Mouse (Mus musculus) natural killer cell, adult 2 months (primary cell): ENCODE measurements around the gene AF067063.
"Not testable (repeated sequence)": the region's sequence is repeated elsewhere in the genome, so short reads cannot be mapped to it uniquely, and the experiment has no call there.

Experiments used
- DNase-seq, 2 experiments: peaks; one replicate each; pipeline ENCODE4 v3.0.0; 2022; ENCODE audit warnings: low spot score in 2 of 2

The AF067063 gene

DNA sequence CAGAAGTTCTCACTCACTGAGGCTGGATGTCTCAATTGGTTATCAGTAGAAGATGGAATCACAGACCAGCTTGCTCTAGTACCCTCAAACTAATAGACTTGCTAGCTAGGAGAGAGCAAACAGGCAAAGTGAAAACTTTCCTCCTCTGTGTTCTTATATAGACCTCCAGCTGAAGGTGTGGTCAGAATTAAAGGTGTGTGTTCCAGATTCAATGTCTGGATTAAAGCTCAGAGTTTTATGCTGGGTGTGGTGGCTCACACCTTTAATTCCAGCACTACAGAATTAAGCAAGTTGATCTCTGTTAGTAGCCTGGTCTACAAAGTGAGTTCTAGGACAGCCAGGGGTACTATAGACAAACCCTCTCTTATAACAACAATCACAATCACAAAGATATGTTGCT is at the start of gene AF067063:
TSS of gene AF067063 (minus strand) at position 101 of the 400 bp plus-strand sequence.
- not testable (repeated sequence) for DNase-seq

DNA sequence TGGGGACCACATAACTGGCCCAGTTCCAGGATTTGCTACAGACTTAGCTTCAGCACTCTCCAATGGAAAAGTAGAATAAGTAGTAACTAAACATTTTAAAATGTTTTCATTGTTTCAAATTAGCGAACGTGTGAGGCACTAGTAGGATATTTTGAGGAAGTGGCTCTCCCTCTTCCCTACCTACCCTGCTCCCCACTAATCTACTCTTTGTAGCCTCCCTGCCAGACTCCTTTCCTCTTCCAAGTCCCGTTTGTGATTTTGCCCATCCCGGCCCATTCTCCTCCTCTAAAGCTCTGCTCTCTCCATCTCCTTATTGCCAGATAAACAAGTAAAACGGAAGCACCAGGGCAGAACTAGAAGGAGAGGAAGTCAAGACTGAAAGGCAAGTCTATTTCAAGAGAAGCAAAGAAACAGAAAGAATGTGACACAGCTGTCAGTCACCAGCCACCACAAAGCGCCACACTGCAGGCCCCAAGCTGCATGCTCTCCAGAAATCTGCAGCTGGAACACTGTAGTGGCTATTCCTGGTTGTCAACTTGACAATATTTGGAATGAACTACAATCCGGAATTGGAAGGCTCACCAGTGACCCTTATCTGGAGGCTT is 34.5 kb upstream of the AF067063 start:
- not testable (repeated sequence) for DNase-seq

DNA sequence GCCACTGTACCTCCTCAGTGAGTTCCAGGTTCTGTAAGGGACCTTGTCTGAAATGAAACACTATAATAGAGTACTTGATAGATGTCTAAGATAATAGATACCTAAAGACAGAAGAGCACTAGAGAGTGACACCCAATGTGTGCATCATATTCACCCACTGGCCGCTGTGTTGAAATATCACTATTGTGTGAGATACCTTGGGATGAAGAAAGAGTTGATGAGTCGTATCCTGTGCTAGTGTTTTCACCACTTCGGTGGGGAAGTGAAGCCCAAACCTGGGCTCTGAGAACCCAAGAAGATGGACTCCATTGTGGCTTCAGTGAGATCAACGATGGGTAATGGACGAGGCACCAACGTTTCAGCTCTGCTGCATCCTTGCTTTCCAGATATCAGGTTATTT is 32.4 kb upstream of the AF067063 start:
- DNase-seq: not testable (repeated sequence)

DNA sequence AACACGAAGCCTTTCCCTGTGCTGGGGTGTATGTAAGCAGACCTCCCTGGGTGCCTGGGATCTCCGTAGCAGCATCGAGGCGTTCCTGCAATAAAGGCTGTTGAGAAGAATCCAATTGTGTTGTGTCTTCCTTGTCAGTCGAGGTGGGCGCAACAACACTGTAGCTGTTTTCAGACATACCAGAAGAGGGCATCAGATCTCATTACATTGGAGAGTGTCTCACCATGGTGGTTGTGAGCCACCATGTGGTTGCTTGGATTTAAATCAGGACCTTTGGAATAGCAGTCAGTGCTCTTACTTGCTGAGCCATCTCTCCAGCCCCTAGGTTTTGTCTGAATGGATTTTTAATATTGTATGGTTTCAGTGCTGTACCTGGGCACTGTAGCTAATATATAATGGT is 10.0 kb upstream of the AF067063 start:
- DNase-seq: not testable (repeated sequence)

DNA sequence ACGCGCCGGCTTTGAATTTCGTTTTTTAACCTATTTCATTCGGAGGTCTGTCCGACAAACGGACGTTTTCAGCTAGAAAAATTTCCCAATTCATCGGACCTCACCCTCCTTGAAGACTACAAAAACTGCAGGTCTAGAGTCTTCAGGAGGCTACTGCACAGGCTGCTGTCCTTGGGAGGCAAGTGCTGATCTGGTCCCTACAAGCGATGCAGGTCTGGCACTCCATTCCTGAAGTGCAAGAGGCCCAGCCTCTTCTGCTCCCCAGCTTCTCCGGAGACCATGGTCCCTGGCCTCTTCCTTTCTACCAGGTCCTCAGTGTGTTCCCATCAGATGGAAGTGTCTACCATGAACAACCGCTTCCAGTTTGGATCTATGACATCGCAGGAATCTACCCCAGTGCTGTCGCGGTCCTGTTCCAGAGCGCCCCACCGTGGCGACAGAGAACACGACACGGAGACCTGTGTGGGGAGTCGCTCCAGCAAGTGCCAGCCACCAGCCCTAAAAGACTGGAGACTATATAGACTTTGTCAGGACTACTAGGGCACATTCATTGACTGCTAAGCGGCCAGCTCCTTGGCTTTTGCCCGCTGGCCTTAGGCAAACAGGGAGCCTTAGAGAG is 7.8 kb upstream of the AF067063 start:
- peak; percentile 2 to 26 for DNase-seq

DNA sequence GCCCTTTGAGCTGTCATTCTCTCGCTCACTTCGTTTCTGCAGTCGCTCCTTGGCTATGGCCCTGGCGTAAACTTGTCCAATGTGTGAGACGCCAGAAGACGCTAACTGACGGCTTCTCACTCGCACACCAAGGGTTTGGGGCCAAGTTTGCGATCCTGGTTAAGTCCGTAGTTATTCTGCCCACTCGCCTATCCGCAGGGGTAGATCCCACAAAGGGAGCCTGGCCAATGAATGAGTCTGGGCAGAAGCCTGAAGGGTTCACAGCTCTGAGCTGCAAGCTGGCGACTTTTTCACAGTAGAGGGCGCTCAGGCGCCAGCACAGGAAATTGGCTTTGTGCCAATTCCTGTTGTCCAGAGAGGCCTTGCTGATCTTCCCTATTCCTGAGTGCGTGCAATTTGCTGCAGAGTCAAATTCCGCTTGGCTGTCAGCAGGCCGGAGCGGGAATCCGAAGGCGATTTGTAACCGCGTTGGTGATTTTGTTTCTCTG is 6.4 kb upstream of the AF067063 start:
- peak; percentile 2 to 11 for DNase-seq

DNA sequence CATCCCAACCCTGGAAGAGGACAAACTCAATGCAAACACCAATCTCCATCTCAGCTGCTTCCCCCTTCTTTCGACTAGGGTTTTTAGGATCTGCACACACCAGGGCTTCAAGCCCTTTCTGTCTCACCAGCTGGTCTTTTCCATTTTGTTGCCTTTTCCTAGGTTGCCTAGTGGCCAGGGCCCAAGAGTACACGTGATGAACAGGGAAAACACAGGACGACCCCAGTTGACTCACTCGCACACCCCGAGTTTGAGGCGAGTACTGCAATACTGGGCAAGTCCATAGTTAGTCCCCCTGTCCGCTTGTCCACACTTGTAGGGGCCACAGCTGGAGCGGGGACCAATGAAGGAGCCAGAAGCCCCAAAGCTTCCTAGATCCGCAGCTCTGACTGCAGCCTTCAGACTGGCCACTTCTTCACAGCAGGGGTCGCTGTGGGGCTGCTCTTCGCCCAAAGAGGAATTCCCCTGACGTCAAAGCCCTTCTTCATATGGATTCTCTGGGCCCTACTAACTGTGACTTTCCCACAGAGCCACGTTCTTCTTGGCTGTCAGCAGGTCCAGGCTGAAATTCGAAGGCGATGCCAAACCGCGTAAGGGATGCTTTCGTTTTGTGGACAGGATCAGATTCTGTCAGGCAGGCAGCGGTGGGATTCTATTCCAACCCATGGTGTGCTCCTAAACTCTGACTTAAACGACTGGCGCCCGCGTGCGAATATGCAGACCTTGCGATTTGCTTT is 5.5 kb upstream of the AF067063 start, which contains the start of gene D13Ertd608e:
TSS of gene D13Ertd608e (plus strand) at position 687 of the 737 bp plus-strand sequence.
- DNase-seq: peak; percentile 32 to 48

DNA sequence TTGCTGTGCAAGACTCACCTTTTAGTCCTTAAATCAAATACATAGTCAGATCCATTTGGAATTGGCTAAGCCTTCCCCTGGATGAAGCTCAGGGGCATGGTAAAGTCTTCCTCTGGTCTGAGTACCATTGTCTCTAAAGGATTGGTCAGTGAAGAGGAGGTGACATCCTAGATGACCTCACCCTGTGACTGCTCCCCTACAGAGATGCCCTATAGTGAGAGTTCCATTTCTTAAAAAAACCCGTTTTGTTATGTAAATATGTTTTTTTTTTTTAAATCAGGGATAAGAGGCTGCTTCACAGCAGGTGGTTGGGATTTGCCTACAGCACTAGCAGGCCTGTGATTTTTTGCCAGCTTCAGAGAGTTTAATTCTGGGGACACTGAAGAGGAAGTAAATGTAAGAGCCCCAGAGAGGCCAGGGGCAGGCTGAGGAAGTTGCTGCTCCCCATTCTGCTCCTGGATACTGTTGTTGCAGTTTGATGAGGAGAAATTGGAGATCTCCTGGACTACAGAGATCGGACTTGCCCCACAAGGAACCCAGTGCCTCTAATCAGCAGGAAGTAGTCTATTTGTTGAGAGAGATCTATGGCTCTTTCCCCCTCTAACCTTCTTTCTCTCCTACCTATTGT is 12.3 kb downstream of the AF067063 start:
- no peak for DNase-seq

DNA sequence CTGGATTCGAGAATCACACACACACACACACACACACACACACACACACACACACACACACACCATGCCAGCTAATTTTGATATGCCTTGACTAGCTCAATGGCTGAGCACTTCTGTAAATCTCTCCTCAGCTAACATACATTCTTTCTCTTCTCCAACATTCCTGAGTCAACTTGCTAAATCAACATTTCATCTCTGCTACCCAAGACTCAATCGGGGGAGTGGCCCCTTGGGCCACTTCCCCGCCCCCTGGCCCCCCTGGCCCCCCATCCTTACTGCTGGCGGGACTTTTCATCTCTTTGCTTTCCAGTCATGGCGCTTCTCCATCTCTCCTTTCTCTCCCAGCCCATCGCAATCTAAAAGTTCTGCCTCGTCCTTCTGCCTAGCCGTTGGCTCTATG is 13.2 kb downstream of the AF067063 start:
- no peak for DNase-seq

DNA sequence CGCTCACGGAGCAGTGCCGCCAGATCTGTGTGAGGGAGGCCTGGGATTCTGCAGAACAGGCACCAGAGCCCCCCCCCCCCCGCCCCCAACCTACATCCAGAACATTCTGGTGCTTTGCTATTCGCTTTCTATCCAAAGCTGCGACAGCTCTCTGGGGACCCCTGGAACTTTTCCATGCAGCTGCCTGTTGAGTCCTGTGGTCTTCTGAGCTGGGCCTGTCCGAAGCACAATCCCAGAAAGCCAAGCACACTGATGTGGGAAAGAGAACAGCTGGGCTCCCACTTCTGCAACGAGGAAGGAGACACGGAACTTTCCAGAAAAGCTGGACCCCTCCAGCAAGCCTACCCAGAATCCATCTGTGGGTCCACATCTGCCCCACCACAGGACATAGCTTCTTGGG is 20.0 kb downstream of the AF067063 start:
- no peak for DNase-seq

DNA sequence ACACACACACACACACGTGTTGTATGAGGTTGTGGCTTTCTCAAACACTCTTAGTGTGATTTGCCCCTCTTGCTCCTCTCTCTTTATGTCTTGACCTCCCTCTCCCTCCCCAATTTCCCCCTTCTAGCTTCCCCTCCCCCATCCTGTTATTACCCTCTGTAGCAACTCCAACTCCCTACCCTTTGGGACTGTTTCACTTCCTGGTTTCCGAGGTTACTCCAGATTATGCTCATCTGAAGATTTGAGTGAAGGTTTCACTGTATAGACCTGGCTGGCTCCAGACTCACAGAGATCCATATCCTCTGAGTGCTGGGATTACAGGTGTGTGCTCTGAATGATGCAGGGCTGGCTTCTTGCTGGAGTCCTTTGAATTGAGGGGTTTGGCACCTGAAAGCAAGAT is 21.1 kb downstream of the AF067063 start:
- DNase-seq: no peak

DNA sequence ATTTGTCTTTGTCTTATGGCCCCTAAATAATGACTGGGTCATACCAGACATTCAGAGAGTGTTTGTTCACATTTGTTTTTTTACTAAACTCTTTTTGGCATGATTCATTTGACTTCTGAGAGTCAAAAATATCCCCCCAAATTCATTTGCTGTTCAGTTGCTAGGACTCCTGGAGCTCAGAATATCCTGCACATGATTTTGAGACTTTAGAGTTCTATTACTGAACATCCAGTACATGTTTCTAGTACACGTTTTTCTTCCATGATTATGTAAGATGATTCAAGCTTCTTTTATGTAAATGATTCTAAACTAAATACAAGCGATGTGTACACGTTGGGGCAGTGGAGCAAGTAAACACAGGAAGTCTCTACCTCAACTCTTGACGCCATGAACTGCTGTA is 32.4 kb downstream of the AF067063 start:
- no peak for DNase-seq

DNA sequence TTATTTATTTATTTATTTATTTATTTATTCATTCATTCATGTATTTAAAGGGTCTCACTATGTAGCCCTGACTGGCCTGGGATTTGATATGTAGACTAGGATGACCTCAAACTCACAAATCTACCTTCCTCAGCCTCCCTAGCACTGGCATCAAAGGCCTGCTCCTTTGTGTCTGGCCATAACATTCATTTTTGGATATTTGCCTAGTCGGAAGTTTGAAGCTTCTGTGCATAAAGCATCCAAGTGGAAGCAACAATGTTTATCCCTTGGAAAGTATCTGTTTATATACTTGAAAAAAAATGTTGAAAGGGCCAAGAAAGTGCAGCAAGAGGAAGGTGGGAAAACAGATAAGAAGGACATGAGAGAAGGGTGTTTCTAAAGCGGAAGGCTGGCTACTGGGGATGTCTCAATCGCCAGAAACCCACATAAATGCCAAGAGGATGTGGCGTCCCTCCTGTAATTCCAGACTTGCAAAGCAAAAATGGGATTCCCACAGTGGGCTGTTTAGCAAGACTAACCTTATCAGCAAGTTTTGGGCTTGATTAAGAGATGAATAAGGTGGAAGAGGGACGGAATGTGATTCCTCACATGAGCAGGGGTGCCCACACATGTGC is 37.1 kb downstream of the AF067063 start:
- DNase-seq: no peak

DNA sequence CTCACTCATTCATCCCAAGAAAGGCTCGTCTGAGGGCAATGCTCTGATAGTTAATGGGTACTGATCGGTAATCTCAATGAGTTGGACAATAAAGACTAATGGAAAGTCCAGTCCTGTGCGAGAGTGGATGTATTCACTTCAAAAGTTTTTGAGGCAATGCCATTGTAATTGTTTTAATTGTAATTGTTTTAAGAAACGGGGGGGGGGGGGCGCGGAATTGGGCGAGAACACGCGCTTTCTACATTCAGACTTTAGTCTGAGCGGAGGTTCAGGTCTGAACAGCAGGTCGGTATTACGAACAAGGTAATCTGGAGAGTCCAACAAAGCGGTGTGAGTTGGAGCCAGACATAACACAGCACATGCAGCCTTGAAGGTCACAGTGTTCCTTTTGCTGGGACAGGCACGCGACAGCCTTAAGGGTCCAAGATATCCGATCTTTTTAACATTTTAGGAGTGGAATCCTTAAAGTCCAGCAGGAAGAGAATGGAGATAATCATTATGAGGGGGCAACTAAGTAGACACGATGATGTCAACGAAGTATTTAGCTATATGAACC is 38.4 kb downstream of the AF067063 start:
- DNase-seq: no peak

DNA sequence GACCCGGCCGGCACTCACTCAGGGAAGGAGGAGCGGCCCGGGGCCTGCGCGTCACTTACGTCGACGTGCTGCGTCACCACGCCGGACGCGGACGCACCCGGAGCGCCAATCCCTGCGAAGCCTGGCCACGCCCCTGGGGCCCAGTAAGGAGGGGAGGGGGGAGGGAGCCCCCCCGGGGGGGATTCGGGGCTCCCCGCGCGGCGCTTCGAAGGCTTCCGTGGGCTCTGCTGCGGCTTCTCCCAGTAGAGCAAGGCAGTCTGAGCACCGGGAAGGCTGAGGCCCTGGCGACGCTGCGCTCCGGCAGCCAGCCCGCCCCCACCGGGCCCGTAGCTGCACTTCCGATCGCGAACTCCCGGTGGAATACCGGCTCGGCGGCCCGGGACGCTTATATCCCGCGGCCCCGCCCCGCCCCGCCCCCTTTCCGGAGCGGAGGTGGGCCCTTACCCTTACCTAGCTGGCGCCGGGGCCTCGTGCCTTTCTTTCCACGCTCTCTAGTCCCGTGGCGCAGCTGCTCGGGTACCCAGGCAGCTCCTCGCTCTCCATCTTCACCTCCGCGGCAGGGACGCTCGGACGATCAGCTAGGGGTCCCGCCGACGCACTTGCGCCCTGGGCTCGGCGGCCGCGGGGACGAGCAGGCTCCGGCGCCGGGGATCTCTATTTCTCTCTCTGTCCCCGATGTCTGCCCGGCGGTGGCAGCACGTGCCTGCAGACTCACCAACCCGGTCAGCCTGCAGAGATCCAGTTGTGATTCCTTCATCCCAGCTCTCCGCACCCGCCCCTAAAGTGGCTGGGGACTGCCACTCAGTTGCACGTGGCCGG is 39.0 kb downstream of the AF067063 start, which contains the start of gene Zfp131:
TSS of gene Zfp131 (minus strand) at position 129 of the 819 bp plus-strand sequence.
- peak; percentile 84 to 90 for DNase-seq

DNA sequence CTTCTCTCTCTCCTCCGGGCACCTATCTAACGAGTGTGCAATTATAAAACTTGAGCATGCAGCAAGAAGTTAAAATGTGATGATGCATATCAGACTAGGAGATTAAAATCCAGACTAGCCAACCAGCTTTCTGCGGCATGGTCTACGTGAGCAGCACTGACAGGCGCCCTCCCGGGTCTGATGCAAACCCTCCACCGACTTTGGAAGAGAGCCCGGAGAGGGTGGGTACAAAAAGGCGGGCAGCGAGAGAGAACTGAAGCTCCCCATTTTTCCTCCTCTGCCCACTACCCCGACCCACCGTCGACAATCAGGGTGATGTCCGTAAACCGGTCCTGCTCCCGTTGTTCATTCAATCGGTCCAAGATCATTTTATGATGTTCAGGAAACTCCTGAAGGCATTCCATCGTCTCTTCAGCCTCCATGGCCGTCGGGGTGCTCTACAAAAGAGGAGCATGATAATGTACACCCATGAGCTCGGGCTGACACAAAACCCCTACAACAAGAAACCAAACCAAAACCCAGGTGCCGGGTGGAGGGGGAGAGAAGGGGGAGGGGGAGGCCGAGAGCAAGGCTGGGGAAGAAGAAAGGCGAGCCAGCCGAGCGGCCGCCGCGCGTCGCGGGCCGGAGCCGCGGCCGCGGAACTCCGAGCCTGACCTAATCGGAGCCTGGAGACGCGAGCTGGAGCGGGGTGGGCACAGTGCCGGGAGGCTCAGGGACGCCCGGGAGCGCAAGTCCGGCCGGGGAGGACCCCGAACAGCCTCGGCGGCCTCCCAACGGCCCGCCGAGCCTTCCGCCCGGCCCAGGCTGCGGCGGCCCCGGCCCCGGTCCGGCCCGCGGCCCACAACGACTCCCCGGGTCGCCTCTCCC is 39.9 kb downstream of the AF067063 start:
- peak in 1 of 2 experiments; percentile 14 for DNase-seq

DNA sequence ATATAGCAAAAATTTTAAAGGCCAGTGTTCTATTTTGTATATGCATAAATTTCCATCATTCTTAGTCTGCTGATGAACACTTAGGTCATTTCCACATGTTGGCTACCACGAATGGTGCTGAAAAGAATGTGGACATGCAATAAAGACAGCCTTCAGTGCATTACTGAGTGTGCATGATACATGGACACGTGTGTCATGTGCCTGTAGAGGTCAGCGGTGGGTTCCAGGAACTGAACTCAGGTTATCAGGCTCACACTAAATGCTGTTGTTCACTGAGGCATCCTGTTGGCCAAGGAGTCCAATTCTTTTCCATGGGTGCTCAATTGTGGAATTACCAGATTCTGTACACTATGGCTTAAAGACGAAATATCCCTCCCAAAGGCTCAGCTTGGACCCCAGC is 46.4 kb downstream of the AF067063 start:
- no peak for DNase-seq
